Mouse (Mus musculus): ENCODE results near the gene Camk2b. TPM values are rescaled to one million over a fixed set of nuclear protein-coding genes. Genes with fewer than 3 reads are reported as not detected.
A peak's percentile ranks its signal among the peaks of the same experiment; 100 is the strongest.

Gene Camk2b
- total and polyA plus RNA-seq, 2 experiments from 2014 or later: 165 to 188 TPM

- H3K9ac ChIP-seq (replicated peaks; ENCODE audit: low read length): no peak overlapping the region
- no peak for ATAC-seq
- H3K4me2 ChIP-seq (ENCODE audit: low read depth, low read length): no peak overlapping the region
- H3K4me1 ChIP-seq (ENCODE audit: insufficient read depth, low read length): peaks cover 13% of the 10 kb centered on the region
- H3K36me3 ChIP-seq (ENCODE audit: insufficient read depth, low read length): no peaks in the 10 kb centered on the region
- H3K9me3 ChIP-seq (ENCODE audit: low read length): no peaks in the 10 kb centered on the region
- no peaks in the 10 kb centered on the region for H3K27me3 ChIP-seq (ENCODE audit: insufficient read depth, low read length)
- no peak for TF ChIP-seq CTCF (IDR thresholded peaks at IDR 0.05; ENCODE audit: low read depth)
- WGBS: 48% methylated on average over 7 of the region's 7 CpGs
- no peak overlapping the region for H3K27ac ChIP-seq
- no peak overlapping the region for H3K4me3 ChIP-seq (ENCODE audit: low read length)
- DNase-seq (ENCODE audit: low spot score): peak; percentile 49
These were observed 37.3 kb downstream of the Camk2b start for GRCm38 (mm10) chr11:6028911-6029310.

GRCm38 (mm10) chr11:6026361-6026760 lies 39.8 kb downstream of the Camk2b start:
- Histone ChIP-seq H3K4me1 (ENCODE audit: insufficient read depth, low read length) (peaks cover 10% of the 10 kb centered on the region), H3K9ac (replicated peaks; ENCODE audit: low read length) (no peak overlapping the region), H3K36me3 (ENCODE audit: insufficient read depth, low read length) (no peaks in the 10 kb centered on the region), H3K4me3 (ENCODE audit: low read length) (no peak overlapping the region), H3K9me3 (ENCODE audit: low read length) (no peaks in the 10 kb centered on the region), H3K27ac (no peak overlapping the region), H3K4me2 (ENCODE audit: low read depth, low read length) (no peak overlapping the region), H3K27me3 (ENCODE audit: insufficient read depth, low read length) (no peaks in the 10 kb centered on the region)
- WGBS: 70% methylated on average over 1 of the region's 1 CpGs
- DNase-seq (ENCODE audit: low spot score) (peak; percentile 79), ATAC-seq (no peak)
- TF ChIP-seq CTCF (IDR thresholded peaks at IDR 0.05; ENCODE audit: low read depth): peak; percentile 79

GRCm38 (mm10) chr11:6024923-6025652 lies 41.1 kb downstream of the Camk2b start:
- no peak overlapping the region for H3K4me3 ChIP-seq (ENCODE audit: low read length)
- H3K36me3 ChIP-seq (ENCODE audit: insufficient read depth, low read length): no peaks in the 10 kb centered on the region
- H3K9me3 ChIP-seq (ENCODE audit: low read length): no peaks in the 10 kb centered on the region
- DNase-seq (ENCODE audit: low spot score) (no peak), ATAC-seq (0 out of 2 replicates have a peak, but pooled peaks have one; percentile 27)
- peaks cover 7% of the 10 kb centered on the region for H3K4me1 ChIP-seq (ENCODE audit: insufficient read depth, low read length)
- H3K27ac ChIP-seq: peak overlapping the region; percentile 36; the same call in 1 of the 2 replicates
- H3K4me2 ChIP-seq (ENCODE audit: low read depth, low read length): no peak overlapping the region
- no peak for TF ChIP-seq CTCF (IDR thresholded peaks at IDR 0.05; ENCODE audit: low read depth)
- no peaks in the 10 kb centered on the region for H3K27me3 ChIP-seq (ENCODE audit: insufficient read depth, low read length)
- WGBS: 58% methylated on average over 12 of the region's 12 CpGs
- H3K9ac ChIP-seq (replicated peaks; ENCODE audit: low read length): no peak overlapping the region

- ATAC-seq: no peak
- Histone ChIP-seq H3K27ac (no peak overlapping the region), H3K4me2 (ENCODE audit: low read depth, low read length) (no peak overlapping the region), H3K27me3 (ENCODE audit: insufficient read depth, low read length) (no peaks in the 10 kb centered on the region), H3K9ac (replicated peaks; ENCODE audit: low read length) (no peak overlapping the region), H3K36me3 (ENCODE audit: insufficient read depth, low read length) (no peaks in the 10 kb centered on the region), H3K9me3 (ENCODE audit: low read length) (no peaks in the 10 kb centered on the region), H3K4me1 (ENCODE audit: insufficient read depth, low read length) (peaks cover 9% of the 10 kb centered on the region; the same call in 1 of the 2 replicates), H3K4me3 (ENCODE audit: low read length) (no peak overlapping the region)
- TF ChIP-seq CTCF (IDR thresholded peaks at IDR 0.05; ENCODE audit: low read depth): no peak
- 72% methylated on average over 17 of the region's 17 CpGs for WGBS
- no peak for DNase-seq (ENCODE audit: low spot score)
These were observed 45.0 kb downstream of the Camk2b start for GRCm38 (mm10) chr11:6020897-6021839.

DNA sequence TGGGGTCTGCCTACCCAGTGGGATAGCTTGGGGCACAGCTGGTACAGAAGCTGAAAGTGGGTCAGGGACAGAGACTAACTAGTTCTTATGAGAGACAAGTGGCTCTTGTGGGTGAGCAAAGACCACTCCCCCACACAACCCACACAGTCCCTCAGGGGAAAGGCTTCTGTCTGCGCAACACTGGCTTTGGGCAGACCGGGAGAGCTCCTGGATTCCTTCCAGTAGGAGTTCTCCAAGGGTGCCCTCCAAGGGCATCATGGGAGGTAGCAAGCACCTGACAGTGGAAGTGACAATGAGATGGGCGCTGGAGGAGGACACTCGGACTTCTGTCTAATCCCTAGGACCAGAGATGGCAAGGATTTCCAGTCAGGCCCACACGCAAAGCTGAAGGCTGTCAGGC lies 45.8 kb downstream of the Camk2b start:
- no peak for TF ChIP-seq CTCF (IDR thresholded peaks at IDR 0.05; ENCODE audit: low read depth)
- no peak overlapping the region for H3K27ac ChIP-seq
- peaks cover 6% of the 10 kb centered on the region; the same call in 1 of the 2 replicates for H3K4me1 ChIP-seq (ENCODE audit: insufficient read depth, low read length)
- no peak overlapping the region for H3K4me2 ChIP-seq (ENCODE audit: low read depth, low read length)
- DNase-seq (ENCODE audit: low spot score) (no peak), ATAC-seq (no peak)
- no peaks in the 10 kb centered on the region for H3K27me3 ChIP-seq (ENCODE audit: insufficient read depth, low read length)
- no peaks in the 10 kb centered on the region for H3K9me3 ChIP-seq (ENCODE audit: low read length)
- no peak overlapping the region for H3K9ac ChIP-seq (replicated peaks; ENCODE audit: low read length)
- 72% methylated on average over 5 of the region's 5 CpGs for WGBS
- H3K4me3 ChIP-seq (ENCODE audit: low read length): no peak overlapping the region
- no peaks in the 10 kb centered on the region for H3K36me3 ChIP-seq (ENCODE audit: insufficient read depth, low read length)

DNA sequence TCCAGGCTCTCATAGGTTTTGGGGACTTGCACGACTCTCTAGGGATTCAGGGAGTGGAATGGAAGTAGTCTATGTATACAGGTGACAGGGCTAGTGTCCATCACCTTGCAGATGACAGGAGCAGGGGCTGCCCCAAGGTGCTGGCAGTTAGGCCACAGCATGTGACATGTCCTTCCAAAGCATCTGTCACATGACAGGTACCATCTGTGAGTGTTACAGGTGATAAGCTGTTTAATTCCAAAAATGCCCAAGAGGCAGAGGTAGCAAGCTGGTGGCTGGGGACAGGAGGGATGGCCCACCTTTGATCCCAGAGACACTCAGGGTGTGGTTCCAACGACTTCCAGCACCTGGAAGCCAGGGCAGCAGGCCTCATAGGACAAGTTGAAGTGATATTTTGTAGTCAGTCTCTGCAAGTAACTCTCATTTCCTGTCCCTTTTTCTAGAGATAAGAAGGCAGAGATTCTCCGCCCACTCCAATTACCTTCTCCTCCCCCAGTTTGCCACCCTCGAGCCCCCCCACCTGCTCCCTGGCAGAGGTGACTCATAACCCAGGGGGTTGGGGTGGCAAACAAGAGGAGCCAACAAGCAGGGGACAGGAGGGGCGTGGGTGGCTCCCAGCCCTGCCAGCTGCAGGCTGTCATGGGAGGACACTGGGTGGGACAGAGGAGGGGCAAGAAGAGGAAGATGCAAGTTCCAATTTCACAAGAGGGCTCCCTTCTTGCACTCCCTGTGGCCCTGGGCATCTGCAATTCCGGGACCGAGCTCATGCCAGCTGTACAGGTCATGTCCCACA lies 47.7 kb downstream of the Camk2b start:
- H3K4me2 ChIP-seq (ENCODE audit: low read depth, low read length): no peak overlapping the region
- WGBS: 61% methylated on average over 7 of the region's 7 CpGs
- no peak for TF ChIP-seq CTCF (IDR thresholded peaks at IDR 0.05; ENCODE audit: low read depth)

More for the DNA sequence above, 47.7 kb downstream of the Camk2b start:
- H3K4me3 ChIP-seq (ENCODE audit: low read length): no peak overlapping the region
- H3K27me3 ChIP-seq (ENCODE audit: insufficient read depth, low read length): no peaks in the 10 kb centered on the region
- peaks cover 3% of the 10 kb centered on the region; the same call in 1 of the 2 replicates for H3K4me1 ChIP-seq (ENCODE audit: insufficient read depth, low read length)
- ATAC-seq (no peak), DNase-seq (ENCODE audit: low spot score) (no peak)
- H3K27ac ChIP-seq: no peak overlapping the region
- no peak overlapping the region for H3K9ac ChIP-seq (replicated peaks; ENCODE audit: low read length)
- H3K9me3 ChIP-seq (ENCODE audit: low read length): no peaks in the 10 kb centered on the region
- H3K36me3 ChIP-seq (ENCODE audit: insufficient read depth, low read length): 0 out of 2 replicates have a peak, but pooled peaks cover 4% of the 10 kb centered on the region
